Mouse (Mus musculus): Measurements from ENCODE around the gene Chrna10. TPM values are rescaled to one million over a fixed set of nuclear protein-coding genes. Genes with fewer than 3 reads are reported as not detected.
A peak's percentile ranks its signal among the peaks of the same experiment; 100 is the strongest.

Chrna10 gene
- polyA plus RNA-seq, 1 experiment from 2014 or later = 0.57 TPM

GRCm38 (mm10) chr7:102081784-102082183 is 34.8 kb downstream of the Chrna10 start:
- H3K27ac ChIP-seq (replicated peaks) = no peak overlapping the region
- H3K27me3 ChIP-seq = no peaks in the 10 kb centered on the region
- no peak for ATAC-seq (ENCODE audit: insufficient number of reproducible peaks, low FRiP score, low TSS enrichment, low read depth)
- no peak overlapping the region for H3K9ac ChIP-seq
- H3K4me2 ChIP-seq (replicated peaks) = no peak overlapping the region
- H3K9me3 ChIP-seq (replicated peaks) = no peaks in the 10 kb centered on the region
- peaks cover 62% of the 10 kb centered on the region for H3K36me3 ChIP-seq
- H3K4me3 ChIP-seq (replicated peaks) = no peak overlapping the region
- WGBS = 88% methylated on average over 5 of the region's 5 CpGs
- no peaks in the 10 kb centered on the region for H3K4me1 ChIP-seq

GRCm38 (mm10) chr7:102080311-102080710 is 36.3 kb downstream of the Chrna10 start:
- H3K4me1 ChIP-seq = no peaks in the 10 kb centered on the region
- H3K4me2 ChIP-seq (replicated peaks) = no peak overlapping the region
- ATAC-seq (ENCODE audit: insufficient number of reproducible peaks, low FRiP score, low TSS enrichment, low read depth) = no peak
- H3K36me3 ChIP-seq = peaks cover 71% of the 10 kb centered on the region
- no peak overlapping the region for H3K9ac ChIP-seq
- H3K27ac ChIP-seq (replicated peaks) = no peak overlapping the region
- H3K4me3 ChIP-seq (replicated peaks) = no peak overlapping the region
- no peaks in the 10 kb centered on the region for H3K27me3 ChIP-seq
- WGBS = 90% methylated on average over 8 of the region's 8 CpGs
- no peaks in the 10 kb centered on the region for H3K9me3 ChIP-seq (replicated peaks)

GRCm38 (mm10) chr7:102078517-102078916 is 38.1 kb downstream of the Chrna10 start:
- no peak overlapping the region for H3K27ac ChIP-seq (replicated peaks)
- H3K9ac ChIP-seq = no peak overlapping the region
- peaks cover 82% of the 10 kb centered on the region for H3K36me3 ChIP-seq
- WGBS = 74% methylated on average over 7 of the region's 7 CpGs
- no peaks in the 10 kb centered on the region for H3K4me1 ChIP-seq
- H3K4me2 ChIP-seq (replicated peaks) = no peak overlapping the region
- ATAC-seq (ENCODE audit: insufficient number of reproducible peaks, low FRiP score, low TSS enrichment, low read depth) = no peak
- H3K9me3 ChIP-seq (replicated peaks) = no peaks in the 10 kb centered on the region
- H3K27me3 ChIP-seq = no peaks in the 10 kb centered on the region
- no peak overlapping the region for H3K4me3 ChIP-seq (replicated peaks)

GRCm38 (mm10) chr7:102076714-102077296 is 39.8 kb downstream of the Chrna10 start:
- peak; percentile 34; the same call in 1 of the 2 replicates for ATAC-seq (ENCODE audit: insufficient number of reproducible peaks, low FRiP score, low TSS enrichment, low read depth)
- no peaks in the 10 kb centered on the region for H3K4me1 ChIP-seq
- H3K36me3 ChIP-seq = peaks cover 82% of the 10 kb centered on the region
- no peaks in the 10 kb centered on the region for H3K9me3 ChIP-seq (replicated peaks)
- no peaks in the 10 kb centered on the region for H3K27me3 ChIP-seq
- no peak overlapping the region for H3K4me2 ChIP-seq (replicated peaks)
- no peak overlapping the region for H3K4me3 ChIP-seq (replicated peaks)
- 74% methylated on average over 7 of the region's 7 CpGs for WGBS
- H3K27ac ChIP-seq (replicated peaks) = no peak overlapping the region
- H3K9ac ChIP-seq = no peak overlapping the region

- Histone ChIP-seq H3K4me1 (peaks cover 18% of the 10 kb centered on the region), H3K27ac (replicated peaks) (no peak overlapping the region), H3K27me3 (no peaks in the 10 kb centered on the region), H3K4me3 (replicated peaks) (peak overlapping the region; percentile 78), H3K36me3 (peaks cover 4% of the 10 kb centered on the region; the same call in 1 of the 2 replicates), H3K4me2 (replicated peaks) (peak overlapping the region; percentile 68), H3K9ac (peak overlapping the region; percentile 41), H3K9me3 (replicated peaks) (no peaks in the 10 kb centered on the region)
- 64% methylated on average over 6 of the region's 6 CpGs for WGBS
- no peak for ATAC-seq (ENCODE audit: insufficient number of reproducible peaks, low FRiP score, low TSS enrichment, low read depth)
Measured at GRCm38 (mm10) chr7:102066363-102066762, 50.3 kb downstream of the Chrna10 start.

GRCm38 (mm10) chr7:102065046-102065891 is 51.4 kb downstream of the Chrna10 start, which contains the start of the genes Rnf121, Xndc1 and Xntrpc:
TSS of gene Rnf121 (minus strand) at chr7:102065469.
TSS of gene Xndc1 (plus strand) at chr7:102065511.
TSS of gene Xntrpc (plus strand) at chr7:102065713.
- WGBS = under 1% methylated on average over 56 of the region's 56 CpGs
- H3K36me3 ChIP-seq = peaks cover 4% of the 10 kb centered on the region; the same call in 1 of the 2 replicates
- H3K27ac ChIP-seq (replicated peaks) = peak within 1 kb of the TSS; percentile 88
- no peaks in the 10 kb centered on the region for H3K27me3 ChIP-seq
- peak within 1 kb of the TSS; percentile 78 for H3K4me3 ChIP-seq (replicated peaks)
- no peaks in the 10 kb centered on the region for H3K9me3 ChIP-seq (replicated peaks)
- H3K4me1 ChIP-seq = peaks cover 18% of the 10 kb centered on the region
- peak within 1 kb of the TSS; percentile 68 for H3K4me2 ChIP-seq (replicated peaks)
- peak within 1 kb of the TSS; percentile 45 for H3K9ac ChIP-seq
- peak; percentile 99 for ATAC-seq (ENCODE audit: insufficient number of reproducible peaks, low FRiP score, low TSS enrichment, low read depth)

- Histone ChIP-seq H3K4me2 (replicated peaks) (peak overlapping the region; percentile 68), H3K9ac (peak overlapping the region; percentile 45), H3K4me3 (replicated peaks) (peak overlapping the region; percentile 78), H3K27me3 (no peaks in the 10 kb centered on the region), H3K9me3 (replicated peaks) (no peaks in the 10 kb centered on the region), H3K4me1 (peaks cover 18% of the 10 kb centered on the region), H3K36me3 (peaks cover 4% of the 10 kb centered on the region; the same call in 1 of the 2 replicates), H3K27ac (replicated peaks) (peak overlapping the region; percentile 88)
- ATAC-seq (ENCODE audit: insufficient number of reproducible peaks, low FRiP score, low TSS enrichment, low read depth) = no peak
- 1% methylated on average over 9 of the region's 9 CpGs for WGBS
Measured at GRCm38 (mm10) chr7:102064655-102065045, 52.0 kb downstream of the Chrna10 start.

- H3K9ac ChIP-seq = no peak overlapping the region
- H3K4me3 ChIP-seq (replicated peaks) = peak overlapping the region; percentile 78
- no peak for ATAC-seq (ENCODE audit: insufficient number of reproducible peaks, low FRiP score, low TSS enrichment, low read depth)
- H3K27me3 ChIP-seq = no peaks in the 10 kb centered on the region
- WGBS = 70% methylated on average over 9 of the region's 9 CpGs
- peaks cover 18% of the 10 kb centered on the region for H3K4me1 ChIP-seq
- no peaks in the 10 kb centered on the region for H3K9me3 ChIP-seq (replicated peaks)
- peaks cover 8% of the 10 kb centered on the region; the same call in 1 of the 2 replicates for H3K36me3 ChIP-seq
- H3K4me2 ChIP-seq (replicated peaks) = peak overlapping the region; percentile 68
- H3K27ac ChIP-seq (replicated peaks) = no peak overlapping the region
Measured at GRCm38 (mm10) chr7:102063891-102064290, 52.7 kb downstream of the Chrna10 start.

- peaks cover 10% of the 10 kb centered on the region; the same call in 1 of the 2 replicates for H3K36me3 ChIP-seq
- 91% methylated on average over 1 of the region's 1 CpGs for WGBS
- no peak for ATAC-seq (ENCODE audit: insufficient number of reproducible peaks, low FRiP score, low TSS enrichment, low read depth)
- no peak overlapping the region for H3K4me2 ChIP-seq (replicated peaks)
- no peak overlapping the region for H3K9ac ChIP-seq
- H3K27ac ChIP-seq (replicated peaks) = no peak overlapping the region
- H3K9me3 ChIP-seq (replicated peaks) = no peaks in the 10 kb centered on the region
- H3K4me3 ChIP-seq (replicated peaks) = no peak overlapping the region
- H3K27me3 ChIP-seq = no peaks in the 10 kb centered on the region
- H3K4me1 ChIP-seq = peaks cover 18% of the 10 kb centered on the region
Measured at GRCm38 (mm10) chr7:102062203-102062602, 54.4 kb downstream of the Chrna10 start.

GRCm38 (mm10) chr7:102061353-102061752 is 55.3 kb downstream of the Chrna10 start:
- Histone ChIP-seq H3K9ac (no peak overlapping the region), H3K4me3 (replicated peaks) (no peak overlapping the region), H3K27ac (replicated peaks) (no peak overlapping the region), H3K4me2 (replicated peaks) (no peak overlapping the region), H3K9me3 (replicated peaks) (no peaks in the 10 kb centered on the region), H3K36me3 (peaks cover 16% of the 10 kb centered on the region), H3K4me1 (peaks cover 14% of the 10 kb centered on the region), H3K27me3 (no peaks in the 10 kb centered on the region)
- WGBS = 90% methylated on average over 3 of the region's 3 CpGs
- no peak for ATAC-seq (ENCODE audit: insufficient number of reproducible peaks, low FRiP score, low TSS enrichment, low read depth)

Data from embryonic facial prominence, embryonic 15.5 days (tissue).